24 mouse cellular contexts compared by ENCODE assay signal in the genomic region with DNA sequence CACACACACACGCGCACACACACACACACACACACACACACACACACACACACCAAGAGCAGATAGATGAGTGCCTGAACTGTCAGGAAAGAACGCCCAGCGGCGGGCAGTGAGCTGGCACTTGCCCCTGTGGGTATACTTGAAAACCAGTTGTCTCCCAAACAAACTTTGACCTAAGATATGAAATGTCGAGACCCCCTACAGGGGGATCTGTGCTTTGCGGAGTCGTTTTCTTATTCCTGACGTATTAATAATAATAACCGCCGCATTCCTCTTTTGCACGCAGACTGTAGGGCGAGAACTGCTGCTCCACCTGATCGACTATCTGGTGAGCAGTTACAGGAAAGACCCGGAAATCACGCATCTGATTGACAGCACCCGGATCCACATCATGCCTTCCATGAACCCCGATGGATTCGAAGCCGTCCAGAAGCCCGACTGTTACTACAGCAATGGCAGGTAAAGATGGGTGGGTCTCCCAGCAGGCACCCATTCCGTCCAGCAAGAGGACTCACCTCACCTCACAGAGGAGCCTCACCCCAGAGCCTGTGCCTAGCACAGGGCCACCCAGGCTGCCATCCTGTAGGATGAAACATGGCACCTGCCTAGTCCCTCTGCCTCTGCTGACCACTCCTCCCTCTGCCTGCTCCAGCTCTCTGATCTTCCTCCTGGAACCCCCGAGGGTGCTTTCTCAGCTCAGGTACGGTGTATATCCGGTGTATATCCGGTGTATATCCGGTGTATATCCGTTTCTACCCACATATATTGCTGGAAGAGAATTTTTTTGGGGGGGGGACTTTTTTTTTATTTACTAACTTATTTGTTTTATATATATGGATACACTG.
"Had no signal": no experiment of that assay in that cellular context is flagged by ENCODE, and none has a peak within 500 bp of the region (broad histone marks: within the 10 kb centered on the region; RNA-seq: fewer than 3 reads in every experiment).

No protein-coding gene starts in this region.

- H3K27me3 ChIP-seq: heart, embryonic 12.5 days; hindbrain, embryonic 12.5 days; liver, embryonic 13.5 days; liver, embryonic 15.5 days had no signal

- H3K4me2 ChIP-seq: heart, embryonic 12.5 days; hindbrain, embryonic 12.5 days; hindbrain, embryonic 14.5 days; liver, embryonic 11.5 days; liver, embryonic 13.5 days; liver, embryonic 15.5 days had no signal

- H3K4me3 ChIP-seq: heart, embryonic 10.5 days; heart, embryonic 12.5 days; hindbrain, embryonic 10.5 days; hindbrain, embryonic 12.5 days; layer of hippocampus, adult 2 months; left cerebral cortex, adult 2 months; liver, embryonic 13.5 days; liver, embryonic 15.5 days had no signal

- ATAC-seq: hindbrain, embryonic 16.5 days; inflammation-experienced regulatory T-cells, adult 6 months; intestine, embryonic 16.5 days had no signal

- DNase-seq: gastrocnemius, postnatal 14 days; gastrocnemius, postnatal 36 days; heart, adult 11 months; heart, postnatal 10 days; heart, postnatal 4 days; kidney, adult 18-20 months; kidney, adult 8-10 months; kidney, postnatal 10 days; kidney, postnatal 25 days; kidney, postnatal 4 days; liver; liver, embryonic 13.5 days had no signal

- H3K36me3 ChIP-seq: heart, embryonic 10.5 days; heart, embryonic 12.5 days; hindbrain, embryonic 10.5 days; hindbrain, embryonic 12.5 days; liver, embryonic 13.5 days; liver, embryonic 15.5 days had no signal

- H3K4me1 ChIP-seq: liver, embryonic 15.5 days had no signal

- H3K27ac ChIP-seq: heart, embryonic 10.5 days; hindbrain, embryonic 10.5 days; hindbrain, embryonic 12.5 days; hindbrain, embryonic 14.5 days; layer of hippocampus, adult 2 months; left cerebral cortex, adult 2 months; liver, embryonic 13.5 days; liver, embryonic 15.5 days had no signal

- H3K9me3 ChIP-seq: heart, embryonic 10.5 days; heart, embryonic 12.5 days; hindbrain, embryonic 10.5 days; hindbrain, embryonic 12.5 days; liver, embryonic 13.5 days; liver, embryonic 15.5 days had no signal

- H3K9ac ChIP-seq: heart, embryonic 12.5 days; hindbrain, embryonic 12.5 days; hindbrain, embryonic 14.5 days; liver, embryonic 13.5 days; liver, embryonic 15.5 days had no signal
